Mouse (Mus musculus) liver (tissue): Measurements from ENCODE around the gene Zfp335.
A peak's percentile ranks its signal among the peaks of the same experiment; 100 is the strongest.
"Not testable (repeated sequence)": the region's sequence is repeated elsewhere in the genome, so short reads cannot be mapped to it uniquely, and the experiment has no call there.

Source experiments
- DNase-seq: peaks from one replicate; pipeline ENCODE4 v3.0.0-alpha.2; 2020; ENCODE audit warnings: mixed read lengths

Gene Zfp335

DNA sequence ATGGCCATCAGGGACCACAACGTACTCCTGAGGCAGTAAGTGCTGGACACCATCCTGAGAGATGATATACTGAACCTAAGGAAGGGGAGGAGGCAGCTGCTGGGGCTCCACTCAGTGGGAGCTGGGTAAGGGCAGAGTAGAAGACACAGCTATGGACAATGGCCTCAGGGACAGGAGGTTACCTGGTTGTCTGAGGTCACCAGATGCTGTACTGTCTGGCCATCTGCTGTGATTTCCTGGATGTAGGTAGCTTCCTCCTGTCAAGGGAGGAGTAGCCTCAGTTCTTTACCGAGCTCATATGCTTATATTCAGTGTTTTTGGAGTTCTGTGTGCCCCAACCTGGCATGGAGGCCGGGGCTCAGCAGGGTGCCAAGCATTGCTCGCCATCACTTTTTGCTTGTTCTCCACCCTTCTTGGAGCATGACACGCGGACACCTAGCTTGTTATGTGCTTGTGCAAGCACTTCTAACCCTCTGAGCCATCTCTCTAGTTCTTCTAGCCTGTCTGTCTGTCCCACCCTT lies 18.8 kb downstream of the Zfp335 start:
- DNase-seq, result no peak

DNA sequence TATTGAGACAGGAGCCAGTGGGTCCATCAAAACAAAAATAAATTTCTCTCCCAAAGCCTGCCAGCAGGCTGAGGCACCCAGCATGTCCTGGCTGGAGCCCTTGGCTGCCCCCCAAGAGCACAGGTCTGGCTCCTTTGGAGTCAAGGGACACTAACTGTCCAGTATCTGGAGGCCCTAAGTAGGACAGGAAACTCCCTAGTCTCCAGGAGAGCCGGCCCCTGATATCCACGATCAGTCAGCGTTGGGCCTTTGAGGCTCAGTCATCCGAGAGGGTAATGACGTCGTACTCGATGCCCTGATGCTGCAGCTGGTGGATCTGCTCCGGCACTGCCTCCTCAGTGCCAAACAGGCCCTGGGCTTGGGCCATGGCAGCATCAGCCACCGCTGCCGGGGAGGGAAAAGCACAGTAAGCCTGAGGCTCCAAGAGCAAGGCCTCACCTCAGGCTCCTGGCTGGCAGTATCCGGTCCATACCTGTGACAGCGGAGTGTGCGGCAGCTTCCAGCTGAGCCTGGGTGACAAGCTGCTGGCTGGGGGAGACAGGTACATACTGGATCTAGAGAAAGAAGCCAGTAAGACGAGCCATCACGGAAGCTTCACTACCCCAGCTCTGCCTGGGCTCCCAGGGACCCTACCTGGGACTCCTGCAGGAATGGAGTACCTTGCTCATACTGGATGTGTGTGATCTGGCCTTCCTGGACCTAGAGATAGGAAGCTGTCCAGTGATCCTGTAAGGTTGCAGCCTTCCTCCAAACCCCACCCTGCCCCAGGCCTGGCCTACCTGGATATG lies 19.5 kb downstream of the Zfp335 start:
- DNase-seq, result no peak

DNA sequence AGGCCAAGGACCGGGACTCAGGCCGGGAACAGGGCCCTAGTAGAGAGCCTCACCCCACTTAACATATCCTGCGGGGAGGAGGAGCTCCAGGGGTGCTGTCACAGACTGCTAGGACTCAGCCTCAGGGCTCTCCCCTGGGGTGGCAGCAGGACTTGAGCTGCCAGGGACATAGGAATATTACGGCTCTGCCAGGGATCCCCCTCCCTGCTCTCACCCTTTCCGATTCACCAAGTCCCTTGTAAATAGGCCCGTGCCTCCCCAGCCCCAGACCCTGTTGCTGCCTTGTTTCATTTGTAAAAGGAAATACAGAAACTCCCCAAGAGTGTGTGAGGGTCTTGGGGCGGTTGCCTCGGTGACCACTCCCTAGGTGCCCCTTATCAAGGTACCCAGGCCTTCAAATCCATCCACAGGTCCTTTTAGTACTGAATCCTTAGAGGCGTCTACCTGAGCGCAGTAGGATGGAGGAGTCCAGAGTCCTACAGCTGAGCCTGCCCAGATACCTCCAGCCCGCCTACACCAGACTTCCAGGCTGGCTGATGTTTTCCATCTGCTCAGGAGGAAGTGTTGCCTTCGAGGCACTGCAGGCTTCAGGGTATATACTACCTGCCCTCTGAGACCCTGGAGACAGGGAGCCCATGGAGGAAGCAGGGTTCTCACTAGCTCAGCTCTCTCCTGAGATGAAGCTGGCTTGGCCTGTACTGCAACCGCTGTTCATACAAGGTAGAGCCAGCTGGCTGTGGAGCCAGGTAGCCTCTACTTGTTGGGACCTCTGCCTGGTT lies 20.3 kb downstream of the Zfp335 start:
- DNase-seq, result no peak

DNA sequence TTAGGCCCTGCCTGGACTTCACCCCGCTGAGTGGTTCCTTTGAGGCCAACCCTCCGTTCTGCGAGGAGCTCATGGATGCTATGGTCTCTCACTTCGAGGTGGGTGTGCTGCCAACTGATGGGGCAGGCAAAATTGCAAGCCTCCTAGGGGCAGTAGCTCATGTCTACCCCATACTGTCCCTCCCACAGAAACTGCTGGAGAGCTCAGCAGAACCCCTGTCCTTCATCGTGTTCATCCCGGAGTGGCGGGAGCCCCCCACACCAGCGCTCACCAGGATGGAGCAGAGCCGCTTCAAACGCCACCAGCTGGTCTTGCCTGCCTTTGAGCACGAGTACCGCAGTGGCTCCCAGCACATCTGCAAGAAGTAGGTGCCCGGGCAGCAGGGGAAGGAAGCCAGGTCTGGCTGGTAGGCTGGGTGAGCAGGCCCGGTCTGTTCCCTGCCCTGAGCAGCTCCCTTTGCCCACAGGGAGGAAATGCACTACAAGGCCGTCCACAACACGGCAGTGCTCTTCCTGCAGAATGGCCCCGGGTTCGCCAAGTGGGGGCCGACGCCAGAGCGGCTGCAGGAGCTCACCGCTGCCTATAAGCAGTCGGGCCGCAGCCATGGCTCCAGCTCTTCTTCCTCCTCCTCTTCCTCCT lies 21.0 kb downstream of the Zfp335 start:
- DNase-seq, result no peak

DNA sequence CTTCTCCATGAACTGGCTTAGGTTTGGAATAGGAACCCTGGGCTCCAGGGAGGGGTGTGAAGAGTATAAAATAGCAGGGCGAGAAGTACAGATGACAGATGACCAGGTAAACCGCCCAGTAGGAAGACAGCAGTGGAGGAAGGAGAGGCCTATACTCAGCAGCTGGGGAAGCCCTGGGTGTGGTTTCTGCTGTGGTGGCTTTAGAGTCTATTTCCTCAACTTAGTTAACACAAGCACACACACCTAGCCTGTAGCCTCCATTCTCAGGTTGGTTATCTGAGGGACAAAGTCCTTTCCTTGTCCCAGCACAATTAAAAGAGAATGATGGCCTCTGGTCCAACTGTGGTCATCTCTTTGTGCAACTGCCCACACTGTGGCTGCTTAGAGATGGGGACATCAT lies 21.6 kb downstream of the Zfp335 start:
- no peak for DNase-seq

DNA sequence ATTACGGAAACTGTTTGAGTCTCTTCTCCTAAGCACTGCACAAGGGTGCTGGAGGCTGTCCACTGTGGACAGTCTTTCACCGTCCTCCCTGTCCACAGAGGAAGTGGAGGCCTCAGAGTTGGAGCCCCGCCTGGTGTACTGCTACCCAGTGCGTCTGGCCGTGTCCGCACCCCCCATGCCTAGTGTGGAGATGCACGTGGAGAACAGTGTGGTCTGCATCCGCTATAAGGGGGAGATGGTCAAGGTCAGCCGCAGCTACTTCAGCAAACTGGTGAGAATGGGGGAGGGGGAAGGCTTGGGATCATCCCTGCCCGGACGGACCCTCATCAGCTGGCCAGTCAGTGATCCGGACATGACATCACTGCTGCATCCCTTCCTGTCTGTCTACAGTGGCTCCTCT lies 22.6 kb downstream of the Zfp335 start:
- no peak for DNase-seq

DNA sequence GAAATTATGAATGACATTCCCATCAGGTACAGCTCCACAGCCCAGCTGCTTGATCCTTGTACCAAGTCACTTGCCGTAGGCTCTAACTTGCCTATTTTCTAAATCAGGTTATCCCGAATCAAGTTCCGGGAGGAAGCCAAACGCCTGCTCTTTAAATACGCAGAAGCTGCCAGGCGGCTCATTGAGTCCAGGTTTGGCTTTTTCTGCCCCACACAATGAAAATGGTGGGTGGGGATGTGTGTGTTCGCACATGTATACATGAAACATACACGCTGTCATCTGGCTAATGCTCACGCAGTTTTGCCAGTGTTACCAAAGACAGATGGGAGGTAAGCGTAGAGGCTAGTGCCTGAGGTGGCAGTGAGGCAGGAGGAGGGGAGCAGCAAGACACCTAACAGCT lies 24.9 kb downstream of the Zfp335 start:
- DNase-seq, result no peak

DNA sequence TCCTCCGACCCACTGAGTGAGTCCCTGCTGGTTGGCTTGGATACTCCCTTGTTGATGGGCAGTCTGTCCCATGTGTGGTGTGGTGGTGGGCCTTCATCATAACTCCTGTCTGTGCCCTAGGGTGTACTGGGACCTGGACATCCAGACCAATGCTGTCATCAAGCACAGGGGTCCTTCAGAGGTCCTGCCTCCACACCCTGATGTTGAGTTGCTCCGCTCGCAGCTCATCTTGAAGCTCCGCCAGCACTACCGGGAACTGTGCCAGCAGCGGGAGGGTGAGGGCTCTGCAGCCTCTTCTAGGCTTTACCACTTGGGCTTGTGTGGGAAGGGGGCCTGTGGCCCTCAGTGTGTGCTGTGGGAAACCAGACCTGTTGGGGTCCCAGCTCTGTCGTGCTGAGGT lies 25.8 kb downstream of the Zfp335 start:
- peak; percentile 32 for DNase-seq

DNA sequence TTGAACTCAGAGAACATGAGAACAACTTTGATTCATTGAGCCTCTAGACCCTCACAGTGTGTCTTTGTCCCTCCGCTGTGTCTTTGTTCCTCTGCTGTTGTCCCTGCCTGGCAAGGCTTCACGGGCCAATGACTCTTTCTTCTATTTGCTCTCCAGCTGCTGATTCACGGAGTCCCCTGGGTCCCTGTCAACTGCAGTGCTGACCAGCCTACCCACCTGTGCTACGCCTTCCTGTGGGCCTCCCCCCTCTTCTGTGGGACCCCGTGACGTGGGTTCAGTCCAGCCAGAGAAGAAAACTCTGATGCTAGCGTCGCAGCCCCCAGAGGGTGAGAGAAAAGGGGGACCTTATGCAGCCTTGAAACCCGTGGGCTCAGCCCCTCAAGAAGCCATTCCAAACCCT lies 28.9 kb downstream of the Zfp335 start:
- no peak for DNase-seq

DNA sequence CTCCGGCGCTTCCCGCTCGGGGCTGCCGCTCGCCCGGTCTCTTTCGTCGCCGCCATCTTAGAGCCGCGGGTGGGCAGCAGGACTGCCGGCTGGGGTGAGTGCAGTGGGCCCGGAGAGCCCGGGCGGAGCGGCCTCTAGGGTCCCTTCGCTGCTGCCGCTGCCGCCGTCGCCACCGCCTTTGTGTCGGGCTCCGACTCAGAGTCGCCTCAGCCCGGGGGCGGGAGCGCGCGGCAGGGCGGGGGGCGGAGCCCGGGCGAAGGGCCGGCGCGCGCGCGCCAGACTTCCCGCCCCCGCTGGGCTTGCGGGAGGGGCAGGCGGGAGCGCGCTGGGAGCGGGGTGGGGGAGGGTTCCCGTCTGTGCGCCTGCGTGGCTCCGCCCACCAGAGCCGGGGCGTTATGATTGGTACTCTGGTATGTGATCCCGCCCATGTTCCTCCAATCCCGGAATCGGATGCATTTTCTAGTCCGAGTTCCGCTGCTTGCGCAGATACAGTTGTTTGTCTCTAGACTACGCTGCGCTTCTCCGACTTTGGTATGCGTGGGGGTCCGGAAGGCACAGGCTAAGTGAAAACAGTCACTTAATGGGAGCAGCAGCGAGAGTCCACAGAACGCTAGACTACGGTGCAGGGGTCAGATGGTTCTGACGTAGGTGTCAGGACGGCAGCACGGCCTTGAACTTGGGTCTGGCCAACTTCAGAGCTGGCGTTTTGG lies 31.8 kb downstream of the Zfp335 start:
- DNase-seq, result peak; percentile 99

DNA sequence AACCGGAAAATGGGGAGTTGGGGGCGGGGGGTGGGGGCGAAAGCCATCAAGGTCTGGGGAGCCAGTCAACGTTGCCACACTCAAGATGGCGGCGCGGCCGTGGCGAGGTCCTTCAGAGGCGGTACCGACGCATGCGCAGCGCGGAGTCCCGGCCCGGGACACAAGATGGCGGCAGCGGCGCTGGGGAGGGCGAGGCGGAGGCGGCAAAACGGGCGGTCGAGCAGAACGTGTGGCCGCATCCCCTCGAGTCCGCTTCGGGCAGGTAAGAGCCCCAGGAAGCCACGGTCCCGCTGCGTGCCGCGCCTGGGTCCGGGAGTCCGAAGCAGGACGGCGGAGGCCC lies 32.4 kb downstream of the Zfp335 start, which contains the start of gene Pcif1:
Gene Pcif1, plus strand, starts transcription at position 77 of the 340 bp plus-strand sequence.
- peak; percentile 94 for DNase-seq

DNA sequence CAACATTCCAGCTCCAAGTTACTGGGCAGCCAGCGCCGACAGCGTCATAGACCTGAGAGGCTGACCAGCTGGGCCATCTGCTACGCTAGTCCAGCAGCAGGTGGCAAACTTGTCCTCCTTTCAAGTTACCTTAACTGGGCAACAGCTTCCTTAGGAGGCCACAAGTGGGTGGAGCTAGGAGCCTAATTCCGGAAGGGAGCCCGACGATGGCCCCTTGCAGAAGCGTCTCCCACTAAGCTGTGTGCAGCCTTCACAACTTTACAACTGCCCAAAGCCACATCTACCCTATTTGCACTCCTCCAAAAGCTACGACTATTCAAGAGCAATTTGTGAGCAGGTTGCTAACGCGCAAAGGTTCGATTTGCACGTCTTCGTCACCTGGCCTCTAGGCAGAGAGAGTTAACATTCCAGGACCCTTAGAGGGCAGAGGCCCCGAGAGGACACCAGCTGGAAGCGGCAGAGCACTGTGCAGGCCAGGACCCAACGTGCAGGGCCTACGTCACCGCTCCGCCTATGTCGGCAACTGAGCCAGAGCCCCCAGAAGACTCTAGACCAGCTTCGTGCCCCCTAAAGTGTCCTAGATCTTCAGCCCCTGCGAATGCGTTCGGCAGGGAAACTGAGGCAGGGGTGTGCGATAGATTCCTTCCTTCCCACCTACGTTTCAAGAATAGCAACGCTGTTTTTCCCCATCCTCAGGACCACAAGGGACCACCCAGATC lies 32.9 kb downstream of the Zfp335 start:
- peak; percentile 83 for DNase-seq

DNA sequence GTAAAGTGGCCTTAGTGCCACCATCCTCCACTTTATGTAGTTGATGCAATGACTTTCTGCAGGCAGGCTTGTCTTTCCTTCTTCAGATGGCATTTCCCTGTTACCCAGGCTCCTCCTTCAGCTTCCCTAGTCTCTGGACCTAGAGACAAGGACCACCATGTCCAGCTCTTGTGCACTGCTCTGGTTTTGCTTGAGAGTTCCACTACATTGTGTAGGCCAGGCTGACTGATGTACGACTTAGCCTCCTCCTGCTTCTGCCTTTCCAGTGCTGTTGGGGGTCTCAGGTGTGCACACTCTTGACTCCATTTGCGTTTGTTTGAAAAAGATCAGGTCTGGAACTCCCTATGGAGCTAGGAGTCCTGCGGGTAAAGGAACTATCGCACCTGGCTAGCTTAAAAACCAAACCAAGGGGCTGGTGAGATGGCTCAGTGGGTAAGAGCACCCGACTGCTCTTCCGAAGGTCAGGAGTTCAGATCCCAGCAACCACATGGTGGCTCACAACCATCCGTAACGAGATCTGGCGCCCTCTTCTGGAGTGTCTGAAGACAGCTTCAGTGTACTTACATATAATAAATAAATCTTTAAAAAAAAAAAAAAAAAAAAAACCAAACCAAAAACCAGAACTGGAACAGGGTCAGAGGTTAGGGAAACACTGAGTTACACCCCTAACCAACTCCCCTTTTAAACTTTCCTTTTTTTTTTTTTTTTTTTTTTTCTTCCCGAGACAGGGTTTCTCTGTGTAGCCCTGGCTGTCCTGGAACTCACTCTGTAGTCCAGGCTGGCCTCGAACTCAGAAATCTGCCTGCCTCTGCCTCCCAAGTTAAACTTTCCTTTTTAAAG lies 34.0 kb downstream of the Zfp335 start:
- not testable (repeated sequence) for DNase-seq

DNA sequence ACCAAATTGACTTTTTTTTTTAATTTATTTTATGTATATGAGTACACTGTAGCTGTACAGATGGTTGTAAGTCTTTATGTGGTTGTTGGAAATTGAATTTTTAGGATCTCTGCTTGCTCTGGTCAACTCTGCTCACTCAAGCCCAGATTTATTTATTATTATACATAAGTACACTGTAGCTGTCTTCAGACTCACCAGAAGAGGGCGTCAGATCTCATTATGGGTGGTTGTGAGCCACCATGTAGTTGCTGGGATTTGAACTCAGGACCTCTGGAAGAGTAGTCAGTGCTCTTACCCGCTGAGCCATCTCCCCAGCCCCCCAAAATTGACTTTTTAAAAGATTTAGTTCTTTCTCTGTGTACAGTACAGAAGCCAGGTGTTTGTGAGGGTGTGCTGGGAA lies 35.9 kb downstream of the Zfp335 start:
- not testable (repeated sequence) for DNase-seq

DNA sequence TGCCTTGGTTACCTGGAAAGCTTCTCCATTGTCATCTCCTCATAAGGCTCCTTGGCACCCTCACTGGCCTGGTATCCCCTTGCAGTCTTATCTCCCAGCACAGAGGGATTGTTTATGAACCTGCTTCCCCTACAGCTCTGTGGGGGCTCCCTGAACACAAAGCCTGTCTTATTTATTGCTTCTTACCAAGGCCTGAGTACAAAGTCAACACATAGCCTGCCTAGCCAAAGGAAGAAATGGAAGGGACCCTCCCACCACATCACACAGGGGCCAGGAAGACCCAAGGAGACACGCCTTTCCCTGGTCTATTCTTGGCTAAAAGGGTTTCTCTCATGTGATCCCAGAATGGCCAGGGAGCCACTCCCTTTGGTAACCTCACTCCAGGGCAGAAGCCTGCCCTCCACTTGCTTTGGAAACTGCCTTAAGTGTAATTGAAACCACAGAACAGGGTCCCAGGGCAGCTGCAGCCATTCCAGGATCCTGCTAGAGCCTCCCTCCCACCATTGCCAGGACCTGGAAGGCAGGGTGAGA lies 37.3 kb downstream of the Zfp335 start:
- no peak for DNase-seq

DNA sequence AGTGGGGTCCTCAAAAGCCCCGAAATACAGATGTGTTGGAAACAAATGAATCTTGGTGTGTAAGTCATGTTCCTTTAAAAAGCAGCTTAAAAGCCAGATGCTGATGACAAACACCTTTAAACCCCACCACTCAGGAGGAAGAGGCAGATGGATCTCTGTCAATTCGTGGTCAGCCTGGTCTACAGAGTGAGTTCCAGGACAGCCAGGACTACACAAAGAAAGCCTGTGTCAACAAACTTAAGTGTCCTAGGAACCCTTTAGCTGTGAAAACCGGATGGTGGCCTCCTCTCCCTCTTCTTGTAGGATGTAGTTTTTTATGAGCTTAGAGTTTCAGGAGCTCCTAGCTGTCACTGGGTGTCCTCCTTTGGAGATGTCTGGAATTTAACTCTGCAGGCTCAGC lies 37.9 kb downstream of the Zfp335 start:
- DNase-seq, result no peak

DNA sequence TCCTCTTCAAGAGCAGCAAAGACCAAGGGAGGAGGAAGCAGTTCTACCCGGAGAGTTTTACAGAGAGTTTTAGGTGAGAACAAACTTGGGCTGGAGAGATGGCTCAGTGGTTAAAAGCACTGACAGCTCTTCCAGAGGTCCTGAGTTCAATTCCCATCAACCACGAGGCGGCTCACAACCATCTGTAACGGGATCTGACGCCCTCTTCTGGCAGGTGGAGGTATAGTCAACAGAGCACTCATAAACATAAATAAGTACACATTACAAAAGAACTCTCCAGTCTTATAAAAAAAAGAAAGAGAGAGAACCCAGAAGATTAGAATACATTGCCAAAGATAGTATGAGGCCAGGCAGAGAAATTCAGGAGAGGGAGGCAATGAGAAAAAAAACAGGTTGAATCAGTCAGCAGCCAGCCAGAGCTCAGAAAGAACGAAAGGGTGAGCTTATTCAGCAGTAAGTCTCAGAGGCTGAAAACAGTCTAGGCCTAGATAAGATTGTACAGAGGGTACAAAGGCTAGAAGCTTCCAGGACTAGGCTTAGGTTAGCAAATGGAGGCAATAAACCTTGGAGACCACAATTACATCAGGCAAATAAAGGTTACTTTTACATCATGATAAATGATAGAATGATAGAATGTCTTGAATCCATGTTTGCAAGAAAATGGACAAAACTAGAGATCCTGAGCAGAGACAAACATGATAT lies 39.8 kb downstream of the Zfp335 start:
- DNase-seq, result no peak

DNA sequence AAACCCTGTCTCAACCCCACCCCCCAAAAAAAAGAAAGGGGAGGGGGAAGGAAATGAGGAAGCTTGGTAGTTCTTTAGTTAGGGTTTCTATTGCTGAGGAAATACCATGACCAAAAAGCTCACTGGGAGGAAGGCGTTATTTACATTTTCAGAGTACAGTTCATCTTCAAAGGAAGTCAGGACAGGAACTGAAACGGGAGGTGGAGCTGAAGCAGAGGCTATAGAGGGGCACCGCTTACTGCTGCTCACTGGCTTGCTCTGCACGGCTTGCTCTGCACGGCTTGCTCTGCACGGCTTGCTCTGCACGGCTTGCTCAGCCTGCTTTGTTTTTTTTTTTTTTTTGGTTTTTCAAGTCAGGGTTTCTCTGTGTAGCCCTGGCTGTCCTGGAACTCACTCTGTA lies 43.1 kb downstream of the Zfp335 start:
- no peak for DNase-seq

DNA sequence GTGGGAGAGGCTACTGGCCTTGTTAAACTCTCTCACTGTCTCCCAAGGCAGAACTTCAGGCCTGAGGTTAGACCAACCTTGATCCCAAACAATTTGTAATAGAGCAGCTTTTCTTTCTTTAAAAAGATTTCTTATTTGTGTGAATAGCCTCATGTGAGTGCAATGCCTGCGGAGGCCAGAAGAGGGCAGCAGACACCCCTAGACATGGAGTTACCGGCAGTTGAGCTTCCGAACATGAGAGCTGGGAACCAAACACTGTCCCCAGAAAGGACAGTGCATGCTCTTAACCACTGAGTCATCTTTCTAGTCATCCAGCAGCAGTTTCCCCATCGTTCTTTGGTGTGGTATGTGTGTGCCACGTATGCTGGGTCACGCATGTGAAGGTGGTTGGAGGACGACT lies 44.0 kb downstream of the Zfp335 start:
- peak; percentile 44 for DNase-seq
